Mouse (Mus musculus): ENCODE measurements around the gene Ctdsp2.
A peak's percentile ranks its signal among the peaks of the same experiment; 100 is the strongest.

Ctdsp2 gene

DNA sequence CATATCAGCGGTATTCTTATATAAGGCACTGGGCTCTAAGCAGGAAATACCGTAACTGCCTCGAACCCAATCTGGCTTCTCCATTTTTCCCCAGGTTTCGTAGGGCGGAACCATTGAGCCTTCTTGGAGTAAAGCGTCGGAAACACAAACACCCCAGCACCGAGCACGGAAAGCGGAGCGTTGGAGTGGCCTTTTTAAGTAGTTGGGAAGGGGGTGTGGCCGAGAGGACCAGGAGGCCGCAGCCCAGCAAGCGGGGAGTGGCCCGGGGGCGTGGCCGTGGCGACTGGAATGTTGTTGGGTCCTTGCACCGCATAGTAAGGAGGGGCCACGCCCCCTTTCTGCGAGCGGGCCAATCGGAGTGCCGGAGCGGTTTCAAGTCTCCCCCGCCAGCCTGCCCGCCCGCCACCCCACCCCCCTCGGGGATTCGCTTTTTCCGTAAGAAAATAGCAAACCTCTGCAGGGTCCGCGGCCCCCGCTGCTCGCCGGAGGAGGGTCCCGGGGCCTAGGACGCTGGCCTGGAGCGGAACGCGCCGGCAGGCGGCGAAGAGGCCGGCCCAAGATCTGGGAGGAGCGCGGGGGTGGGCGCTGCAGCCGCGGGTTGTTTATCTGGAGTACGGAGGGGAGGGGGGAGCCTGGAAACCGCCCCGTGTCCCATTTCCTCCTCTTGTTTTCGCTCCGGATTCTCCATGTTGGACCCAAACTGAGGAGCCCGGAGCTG is at the start of gene Ctdsp2:
Gene Ctdsp2 (plus strand): TSS at position 441 of the 718 bp plus-strand sequence.
- peak; percentile 100 for DNase-seq

DNA sequence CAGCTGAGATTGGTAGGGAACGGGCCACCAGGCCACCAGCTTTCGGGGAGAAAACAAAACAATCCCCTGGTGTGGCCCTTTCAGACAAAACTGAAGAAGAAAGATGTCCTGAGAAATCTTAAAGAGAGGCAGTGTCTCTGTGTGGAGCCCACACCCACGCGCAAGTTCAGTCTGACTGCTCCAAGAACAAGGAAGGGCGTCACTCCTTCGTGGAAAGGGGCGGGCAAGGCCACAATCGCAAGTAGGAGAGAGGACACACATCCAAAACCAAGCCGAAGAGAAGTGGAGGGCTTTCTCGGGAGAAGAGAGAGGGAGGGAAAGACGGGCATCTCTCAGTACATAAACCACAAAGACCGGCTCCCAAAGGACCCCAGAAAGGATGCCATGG is 49.7 kb upstream of the Ctdsp2 start:
- no peak for DNase-seq

DNA sequence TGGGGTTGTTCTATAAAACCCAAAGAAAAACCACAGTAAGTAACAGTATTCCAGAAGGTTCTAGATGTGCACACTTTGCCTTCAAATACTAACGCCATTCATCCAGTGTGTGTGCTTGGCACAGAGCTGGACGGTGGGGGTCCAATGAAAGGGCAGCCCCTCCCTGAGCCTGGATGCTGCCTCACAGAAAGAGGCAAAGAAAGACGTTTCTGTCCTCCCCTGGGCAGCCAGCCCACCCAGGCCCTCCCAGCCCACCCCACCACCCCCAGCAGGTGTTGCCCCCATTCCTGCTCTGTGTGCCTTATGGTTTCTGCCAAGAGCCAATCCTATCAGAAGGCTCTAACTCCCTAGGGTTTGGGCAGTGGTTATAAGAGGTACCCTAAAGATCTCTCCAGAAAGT is 49.0 kb upstream of the Ctdsp2 start:
- DNase-seq: no peak

DNA sequence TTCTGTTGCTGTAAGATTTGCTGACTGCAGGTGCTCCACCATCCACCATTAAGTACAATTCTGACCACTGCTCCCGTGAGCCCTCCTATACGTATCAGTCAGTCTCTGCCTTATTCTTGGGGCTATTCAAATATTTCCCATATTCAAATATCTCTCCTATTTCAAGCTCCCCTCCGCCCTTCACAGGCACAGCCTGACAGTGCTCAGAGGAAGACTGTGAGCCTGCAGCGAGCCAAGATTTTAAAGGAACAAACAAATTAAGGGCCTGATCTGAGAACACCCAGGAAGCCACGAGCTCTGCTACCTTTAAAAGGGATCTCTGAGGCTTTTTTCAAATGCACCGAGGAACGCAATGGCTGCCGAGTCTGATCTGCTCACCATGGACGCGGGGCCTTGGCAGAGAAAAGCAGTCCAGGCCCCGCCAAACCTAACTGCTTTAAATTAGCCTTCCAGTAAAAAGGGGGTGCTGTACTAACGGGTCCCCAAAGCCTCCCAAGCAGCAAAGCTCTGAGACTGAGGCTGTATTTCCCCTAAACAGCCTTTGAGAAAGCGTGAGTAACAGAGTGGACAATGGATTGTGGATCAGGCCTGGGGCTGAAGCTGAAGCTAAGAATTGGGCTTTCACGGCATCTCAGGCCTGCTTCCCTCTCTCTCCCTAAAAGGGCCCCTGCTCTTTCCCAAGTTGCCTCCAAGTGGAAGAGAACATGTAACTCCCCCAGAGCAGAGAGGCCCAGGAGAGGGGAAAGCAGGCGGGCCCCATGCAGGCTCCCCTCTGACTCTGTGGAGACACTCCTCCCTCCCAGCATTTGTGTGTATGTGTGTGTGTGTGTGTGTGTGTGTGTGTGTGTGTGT is 48.0 kb upstream of the Ctdsp2 start:
- no peak for DNase-seq

DNA sequence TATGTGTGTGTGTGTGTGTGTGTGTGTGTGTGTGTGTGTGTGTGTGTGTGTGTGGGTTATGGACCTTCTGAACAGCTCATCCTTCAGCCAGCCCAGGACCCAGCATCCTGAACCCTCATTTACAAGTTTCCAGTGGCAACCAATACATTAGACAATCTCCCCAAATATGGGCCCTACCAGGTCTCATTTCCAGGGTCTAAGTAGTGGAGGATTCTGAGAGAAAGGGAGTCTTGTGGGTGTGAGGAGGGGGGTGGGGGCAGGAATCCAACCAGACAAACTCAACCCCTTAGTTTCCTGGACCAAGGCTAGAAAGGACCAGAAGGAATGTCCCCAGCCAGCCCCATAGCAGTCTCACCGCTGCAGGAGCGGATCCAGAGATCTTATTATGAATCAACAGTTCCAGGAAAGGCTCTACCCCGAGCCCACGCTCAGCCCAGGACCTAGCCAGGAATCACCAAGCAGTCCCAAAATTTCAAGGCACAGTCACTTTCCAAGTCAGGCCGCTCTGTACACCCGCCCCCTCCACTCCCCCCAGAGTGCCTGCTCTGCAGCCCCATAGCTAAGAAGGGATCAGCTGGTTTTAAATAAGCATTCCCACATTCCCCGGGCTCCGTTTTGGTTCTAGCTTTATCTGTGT is 47.3 kb upstream of the Ctdsp2 start:
- DNase-seq: no peak

GRCm38 (mm10) chr10:126931760-126932139 is 46.8 kb upstream of the Ctdsp2 start:
- DNase-seq: no peak

- no peak for DNase-seq
Measured at GRCm38 (mm10) chr10:126934561-126934960, 44.0 kb upstream of the Ctdsp2 start.

- DNase-seq: no peak
Measured at GRCm38 (mm10) chr10:126935121-126935520, 43.4 kb upstream of the Ctdsp2 start.

GRCm38 (mm10) chr10:126935556-126936381 is 42.7 kb upstream of the Ctdsp2 start:
- DNase-seq: peak; percentile 79

- DNase-seq: no peak
Measured at GRCm38 (mm10) chr10:126940949-126941348, 37.6 kb upstream of the Ctdsp2 start.

DNA sequence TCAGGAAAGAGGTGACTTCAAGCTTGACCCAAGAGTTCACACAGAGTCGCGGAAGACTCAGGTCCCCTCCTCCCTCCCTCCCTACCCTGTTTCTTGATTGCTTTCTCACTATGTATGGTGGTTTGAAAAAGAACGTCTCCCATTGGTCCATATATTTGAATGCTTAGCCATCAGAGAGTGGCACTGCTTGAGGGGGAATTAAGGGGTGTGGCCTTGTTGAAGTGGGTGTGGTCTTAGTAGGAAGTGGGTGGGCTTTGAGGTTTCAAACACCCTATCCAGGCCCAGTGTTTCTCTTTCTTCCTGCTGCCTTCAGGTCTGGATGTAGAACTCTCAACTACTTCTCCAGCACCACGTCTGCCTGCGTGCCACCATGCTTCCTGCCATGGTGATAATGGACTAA is 33.0 kb upstream of the Ctdsp2 start:
- no peak for DNase-seq

GRCm38 (mm10) chr10:126949824-126950223 is 28.7 kb upstream of the Ctdsp2 start:
- no peak for DNase-seq

- DNase-seq: no peak
Measured at GRCm38 (mm10) chr10:126950572-126950971, 27.9 kb upstream of the Ctdsp2 start.

DNA sequence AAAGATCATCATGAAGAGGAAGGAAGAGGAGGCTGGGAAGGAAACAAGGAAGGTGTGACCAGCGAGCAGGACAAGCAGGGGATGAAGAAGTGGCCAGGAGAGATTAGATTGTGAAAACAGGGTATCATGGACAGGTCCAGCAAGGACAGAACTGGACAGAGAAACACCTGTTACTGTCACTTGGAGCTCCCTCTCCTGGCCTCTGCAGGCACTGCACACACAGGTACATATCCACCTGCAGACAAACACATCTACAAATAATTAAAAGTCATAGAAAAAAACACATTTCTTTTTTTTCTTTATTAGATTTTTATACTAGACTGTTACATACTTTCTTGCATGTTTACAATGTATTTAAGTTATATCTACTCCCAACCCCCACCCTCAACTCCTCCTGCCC is 26.1 kb upstream of the Ctdsp2 start:
- DNase-seq: no peak

DNA sequence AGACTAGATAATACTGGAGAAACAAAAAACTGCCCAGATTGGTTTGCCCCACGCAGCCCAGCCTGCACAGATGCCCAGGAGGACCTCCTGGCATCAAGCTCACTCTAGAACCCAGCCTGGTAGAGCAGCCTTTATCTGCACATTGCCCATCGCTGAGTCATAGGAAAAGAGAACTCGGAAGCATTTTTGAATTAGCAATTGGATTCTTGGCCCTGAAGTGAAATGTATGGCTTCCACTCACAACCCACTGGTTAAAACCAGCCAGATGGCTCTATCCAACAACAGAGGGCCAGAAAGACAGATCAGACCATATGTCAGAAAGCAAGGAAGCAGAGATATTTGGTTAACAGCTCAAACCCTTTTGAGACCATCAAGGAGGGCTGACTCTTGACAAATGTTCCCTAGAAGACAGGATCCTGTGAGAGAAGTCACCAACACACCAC is 25.5 kb upstream of the Ctdsp2 start:
- peak; percentile 86 for DNase-seq

- peak; percentile 70 for DNase-seq
Measured at GRCm38 (mm10) chr10:126956692-126957358, 21.7 kb upstream of the Ctdsp2 start.

- peak; percentile 71 for DNase-seq
Measured at GRCm38 (mm10) chr10:126957359-126958107, 21.0 kb upstream of the Ctdsp2 start.

GRCm38 (mm10) chr10:126960496-126960895 is 18.0 kb upstream of the Ctdsp2 start:
- no peak for DNase-seq

- peak; percentile 71 for DNase-seq
Measured at GRCm38 (mm10) chr10:126961757-126962156, 16.8 kb upstream of the Ctdsp2 start.

- DNase-seq: peak; percentile 61
Measured at GRCm38 (mm10) chr10:126962271-126962965, 16.1 kb upstream of the Ctdsp2 start.

- DNase-seq: no peak
Measured at GRCm38 (mm10) chr10:126962966-126963330, 15.6 kb upstream of the Ctdsp2 start.

Measured in layer of hippocampus, adult 9-11 months (tissue).